Mouse (Mus musculus): ENCODE data around the gene Sox1.

The Sox1 gene

DNA sequence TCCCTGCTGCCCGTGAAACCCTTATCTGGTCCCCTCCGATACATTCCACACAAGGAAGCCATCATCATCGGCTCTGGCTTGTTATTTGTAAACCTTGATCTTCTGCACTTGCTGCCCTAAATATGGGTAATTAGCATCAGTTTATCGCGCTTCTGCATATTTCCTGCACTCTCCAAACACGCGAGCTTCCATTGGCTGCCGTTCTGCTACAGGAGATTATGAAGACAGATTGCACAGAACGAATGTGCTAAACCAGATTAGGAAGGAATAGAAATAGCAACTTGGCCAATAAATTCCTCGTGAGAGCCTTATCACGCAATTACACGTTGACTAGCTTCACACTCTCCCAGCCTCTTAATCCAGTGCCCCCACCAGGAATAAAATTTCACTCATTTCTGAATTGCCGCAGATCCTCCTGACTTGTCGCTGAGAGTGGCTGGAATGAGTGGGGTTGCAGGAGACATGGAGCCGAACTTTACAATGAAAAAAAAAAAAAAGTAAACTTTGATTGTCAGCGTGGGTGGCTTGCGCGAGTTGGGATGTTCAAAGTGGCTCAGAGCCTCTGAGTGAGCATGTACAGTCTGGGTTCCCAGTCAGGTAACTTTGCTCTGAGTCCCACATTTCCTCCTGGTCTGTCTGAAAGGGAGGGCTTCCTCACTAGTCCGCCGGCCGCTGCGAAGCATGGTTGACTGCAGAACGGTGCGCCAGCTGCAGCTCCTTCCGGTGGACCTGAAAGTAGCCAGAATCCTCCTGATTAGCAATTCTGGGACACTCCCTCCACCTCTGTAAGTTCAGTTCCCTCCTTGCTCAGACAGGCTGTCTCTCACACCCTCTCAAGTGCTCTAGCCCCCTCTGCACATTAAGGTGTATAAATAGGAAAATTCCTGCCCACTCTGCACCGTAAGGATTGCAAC is 33.0 kb downstream of the Sox1 start:
- DNase-seq: peak; percentile 48

DNA sequence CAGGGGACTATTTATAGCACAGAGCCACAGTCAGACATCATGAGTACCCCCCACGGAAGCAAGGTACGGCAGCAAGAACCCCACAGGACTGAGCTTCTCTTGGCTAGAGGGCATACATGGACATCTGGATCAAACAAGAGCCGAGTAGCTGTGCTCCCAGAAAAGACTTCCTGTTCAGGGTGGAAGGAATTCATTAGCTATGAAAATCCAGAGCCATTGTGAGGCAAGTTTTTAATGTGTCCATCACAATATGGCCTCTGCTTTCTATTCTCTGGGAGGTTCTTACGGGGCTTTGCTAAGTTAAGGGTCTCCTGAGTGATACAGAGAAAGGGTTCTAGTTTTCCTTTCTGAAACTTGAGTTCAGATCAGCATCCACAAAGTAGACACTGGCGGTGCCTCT is 33.8 kb downstream of the Sox1 start:
- no peak for DNase-seq

DNA sequence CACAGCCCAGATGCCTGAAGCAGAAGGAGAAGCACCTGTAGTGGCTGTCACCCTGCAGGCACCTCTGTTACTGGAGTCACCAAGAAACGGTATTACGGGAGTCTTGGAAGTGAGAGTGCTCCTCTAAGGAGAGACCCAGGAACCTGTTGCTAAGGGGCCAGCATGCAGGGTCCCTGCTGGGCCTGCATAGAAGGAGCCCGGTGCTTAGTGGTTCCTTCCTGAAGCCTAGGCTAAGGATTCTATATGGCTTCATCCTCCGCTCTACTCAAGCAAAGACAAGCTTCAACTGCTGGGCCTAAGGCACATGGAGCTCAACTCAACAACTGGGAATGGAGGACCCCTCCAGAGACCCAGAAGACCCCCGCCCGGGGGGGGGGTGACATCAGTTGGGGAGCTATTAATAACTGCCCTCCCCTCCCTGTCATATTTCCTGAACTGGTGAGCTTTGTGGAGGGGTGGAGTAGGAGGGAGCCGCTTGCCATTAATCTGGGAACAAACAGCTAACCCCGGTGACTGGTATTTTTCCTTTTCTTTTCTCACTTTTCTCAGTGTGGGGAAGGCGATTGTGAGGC is 34.6 kb downstream of the Sox1 start:
- DNase-seq: peak; percentile 57

DNA sequence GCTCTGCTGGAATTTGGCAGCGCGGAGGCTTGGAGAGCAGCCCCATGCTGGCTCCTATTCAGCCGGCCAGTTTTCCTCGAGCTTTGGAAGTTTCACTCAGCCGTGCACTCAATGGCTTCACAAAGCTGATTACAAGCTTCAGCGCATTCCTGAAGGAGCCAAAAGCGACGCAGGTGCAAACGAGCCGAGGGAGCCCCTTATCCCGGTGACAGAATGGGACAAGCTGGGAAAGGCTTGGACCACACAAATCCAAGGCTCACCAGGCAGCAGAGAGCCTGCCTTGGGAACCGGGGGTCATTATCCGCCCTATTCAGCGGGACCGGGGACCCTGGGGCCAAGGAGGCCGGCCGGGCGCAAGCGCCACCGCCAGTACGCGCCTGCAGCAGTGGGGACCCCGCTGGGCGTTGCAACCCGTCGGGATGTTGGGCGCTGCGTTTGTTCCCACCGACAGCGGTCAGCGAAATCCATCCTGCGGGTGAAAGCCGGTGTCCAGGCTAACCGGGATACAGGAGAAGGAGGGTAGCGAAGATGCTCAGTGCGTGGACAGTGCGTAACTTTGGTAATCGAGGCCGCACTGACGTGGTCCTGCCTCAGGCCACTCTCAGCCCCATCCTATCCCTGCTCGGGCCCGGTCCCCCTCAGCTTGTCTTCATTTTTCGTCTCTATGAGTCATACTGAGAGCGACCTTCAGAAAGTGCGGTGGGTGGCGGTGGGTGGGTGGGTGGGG is 35.2 kb downstream of the Sox1 start:
- peak; percentile 84 for DNase-seq

DNA sequence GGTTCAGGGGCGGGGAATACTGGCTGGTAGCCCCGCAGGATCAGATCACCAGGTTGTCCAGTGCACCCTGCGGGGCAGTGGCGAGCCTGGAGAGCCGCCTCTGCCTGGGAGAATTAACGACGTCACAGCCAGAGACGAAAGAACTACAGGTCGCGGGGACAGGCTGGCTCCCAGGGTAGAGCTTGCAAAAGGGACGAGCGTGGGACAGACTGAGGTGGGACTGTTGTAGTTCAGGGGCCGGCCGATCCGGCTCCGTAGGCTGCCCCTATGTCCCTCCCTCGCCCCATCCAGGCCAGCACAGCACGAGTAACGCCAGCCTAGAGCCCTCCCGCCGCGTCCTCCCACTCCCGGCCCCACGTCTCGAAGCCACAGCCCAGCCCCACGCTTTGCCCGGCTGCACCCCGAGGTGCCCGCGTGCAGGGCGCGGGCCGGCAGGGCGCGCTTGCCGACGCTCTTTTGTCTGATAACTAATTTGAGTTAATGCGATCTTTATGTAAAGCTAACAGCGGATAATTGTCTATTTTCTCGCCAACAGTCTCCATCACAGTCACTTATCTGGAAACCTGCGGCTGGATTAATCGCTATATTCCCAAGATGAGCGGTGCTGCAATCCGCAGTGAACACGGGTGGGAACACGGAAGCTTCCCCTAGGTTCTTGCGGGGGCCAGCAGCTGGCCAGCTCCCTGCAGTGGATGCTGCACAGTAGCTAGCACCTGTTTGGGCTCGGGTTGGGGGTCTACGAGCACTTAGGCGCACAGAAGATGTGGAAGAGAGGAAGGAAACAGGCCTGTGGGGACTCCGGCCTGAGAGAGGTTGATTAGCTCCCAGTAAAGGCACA is 36.0 kb downstream of the Sox1 start:
- DNase-seq: peak; percentile 57

DNA sequence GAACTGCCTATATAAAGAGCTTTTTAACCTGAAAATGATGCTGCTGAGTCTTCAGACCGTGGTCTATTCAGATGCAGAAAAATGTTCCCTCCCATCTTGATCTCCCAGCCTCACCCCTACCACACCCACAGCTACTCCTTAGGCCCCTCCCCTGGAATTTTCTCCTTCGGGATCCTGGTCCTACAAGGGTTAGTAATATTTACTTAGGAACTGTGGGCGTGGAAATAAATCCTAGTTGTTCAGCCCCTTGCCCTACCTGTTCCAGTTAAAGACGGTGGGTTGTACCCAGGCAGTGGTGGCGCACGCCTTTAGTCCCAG is 36.6 kb downstream of the Sox1 start:
- no peak for DNase-seq

DNA sequence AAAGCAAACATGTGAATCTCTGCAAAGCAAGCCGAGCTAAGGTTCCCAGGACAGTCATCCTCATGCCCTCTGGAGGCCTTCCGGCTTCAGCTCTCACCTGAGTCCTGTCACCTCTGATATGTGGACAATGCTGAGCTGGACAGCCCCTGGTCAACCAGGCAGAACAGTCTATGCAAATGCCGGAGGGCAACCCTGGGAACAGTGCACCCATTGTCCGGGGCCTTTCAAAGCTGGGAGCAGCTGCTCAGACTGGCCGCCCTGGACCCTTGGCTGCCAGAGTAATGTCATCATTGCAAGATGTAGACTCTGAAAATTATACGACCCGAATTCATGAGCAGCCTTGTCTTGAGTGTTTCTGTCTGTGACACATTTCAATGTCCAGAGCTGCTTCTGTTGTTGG is 37.5 kb downstream of the Sox1 start:
- peak; percentile 72 for DNase-seq

DNA sequence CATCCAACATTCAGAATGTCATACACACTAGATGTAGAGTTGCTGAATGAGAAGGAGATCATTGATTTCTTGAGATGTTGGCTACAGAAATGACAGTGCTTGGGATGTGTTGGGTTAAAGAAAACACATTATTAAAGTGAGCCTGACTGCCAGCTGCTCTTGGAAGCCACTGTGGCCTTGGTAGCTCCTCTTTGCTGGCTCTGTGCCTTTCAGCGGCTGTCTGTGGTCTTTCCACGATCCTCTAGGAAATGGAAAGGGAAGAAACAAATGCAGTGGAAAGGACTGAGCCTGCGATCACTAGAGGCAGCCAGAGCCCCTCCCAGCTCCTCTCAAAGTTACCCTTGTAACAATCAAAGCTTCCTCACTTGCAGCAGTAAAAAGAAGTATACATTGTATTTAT is 39.7 kb downstream of the Sox1 start:
- no peak for DNase-seq

DNA sequence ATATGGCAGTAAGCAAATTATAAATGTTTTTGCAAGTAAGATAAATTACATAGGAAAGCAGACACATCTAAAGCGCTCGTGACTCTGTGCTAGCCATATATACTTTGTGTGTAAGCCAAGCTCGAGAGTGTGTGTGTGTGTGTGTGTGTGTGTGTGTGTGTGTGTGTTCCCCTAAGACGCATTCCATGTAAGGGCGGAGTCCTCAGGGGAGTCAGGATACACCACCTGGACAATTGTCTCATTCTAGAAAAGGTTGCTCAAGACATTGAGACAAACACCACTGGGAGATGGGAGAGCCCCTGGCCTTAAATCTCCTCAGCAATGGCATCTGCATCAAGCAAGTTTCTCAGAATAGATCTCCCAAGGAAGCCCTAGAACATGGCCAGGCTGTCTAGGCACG is 42.9 kb downstream of the Sox1 start:
- no peak for DNase-seq

DNA sequence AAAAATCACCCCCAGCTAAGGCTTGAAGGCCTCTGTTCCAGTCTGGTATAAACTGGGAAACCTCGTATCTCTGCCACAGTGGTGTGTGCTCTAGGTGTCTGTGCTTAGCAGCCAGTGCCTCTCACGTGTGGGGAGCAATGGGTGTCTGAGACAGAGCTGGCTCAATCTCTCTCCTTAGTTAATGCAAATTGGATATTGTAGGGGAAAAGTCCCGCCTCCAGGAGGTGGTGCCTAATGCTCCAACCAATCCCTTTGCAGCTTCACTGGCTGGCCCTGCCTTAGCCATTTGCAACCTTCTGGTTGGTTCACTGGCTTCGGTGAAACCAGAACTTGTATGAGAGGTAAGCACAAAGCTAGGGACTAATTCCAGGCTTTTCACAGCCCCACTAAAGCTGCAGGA is 43.9 kb downstream of the Sox1 start:
- DNase-seq: peak; percentile 59

DNA sequence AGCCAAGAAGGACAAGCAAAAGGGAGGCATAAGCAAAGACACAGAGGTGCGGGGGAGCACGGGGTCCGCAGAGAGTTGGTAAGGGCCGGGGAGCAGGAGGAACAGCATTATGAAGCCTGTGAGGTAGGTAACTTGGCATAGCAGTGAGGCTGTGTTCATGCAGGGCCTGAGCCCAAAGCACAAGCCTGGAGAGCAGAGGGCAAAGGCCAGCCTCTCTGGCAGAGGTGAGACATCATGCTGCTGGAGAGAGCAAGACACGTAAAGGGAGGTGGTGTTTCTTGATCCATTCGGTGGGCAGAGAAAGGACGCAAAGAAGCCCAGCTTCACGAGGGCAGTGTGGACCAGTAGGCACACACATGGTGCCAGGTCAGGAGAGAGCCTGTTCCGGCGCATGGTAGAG is 44.8 kb downstream of the Sox1 start:
- DNase-seq: no peak

DNA sequence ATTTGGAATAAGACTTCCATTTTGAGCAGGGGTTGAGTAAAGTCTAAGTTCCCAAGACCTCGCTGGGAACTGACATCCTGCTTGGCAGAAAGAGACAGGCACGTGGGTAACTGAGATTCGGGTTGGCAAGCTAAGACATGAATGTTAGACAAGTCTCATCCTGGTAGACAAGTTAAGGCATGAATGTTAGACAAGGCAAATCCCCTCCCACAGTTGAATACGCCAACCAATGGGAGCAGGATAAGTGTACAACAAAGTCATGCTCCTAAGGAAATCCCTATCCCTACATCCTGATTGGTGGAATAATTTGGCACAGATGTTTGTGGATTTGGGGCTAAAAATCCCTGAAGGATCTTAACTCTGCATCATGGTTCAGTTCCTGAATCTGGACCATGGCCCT is 45.9 kb downstream of the Sox1 start:
- no peak for DNase-seq

DNA sequence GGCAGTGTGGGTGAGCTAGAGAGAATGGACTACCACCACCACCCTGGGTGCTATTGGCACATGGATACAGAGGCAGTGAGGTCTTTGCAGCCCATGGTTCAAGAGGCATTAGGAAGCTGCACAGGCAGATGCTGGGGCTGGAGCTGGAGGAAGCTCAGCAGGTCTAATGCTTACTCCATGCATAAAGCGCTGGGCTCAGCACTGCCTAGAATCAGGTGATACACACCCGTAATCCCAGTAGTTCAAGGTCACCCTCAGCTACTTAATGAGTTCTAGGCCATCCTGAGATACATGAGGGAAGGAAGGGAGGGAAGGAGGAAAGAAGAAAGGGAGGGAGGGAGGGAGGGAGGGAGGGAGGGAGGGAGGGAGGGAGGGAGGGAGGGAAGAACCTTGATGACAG is 50.2 kb downstream of the Sox1 start:
- no peak for DNase-seq

DNA sequence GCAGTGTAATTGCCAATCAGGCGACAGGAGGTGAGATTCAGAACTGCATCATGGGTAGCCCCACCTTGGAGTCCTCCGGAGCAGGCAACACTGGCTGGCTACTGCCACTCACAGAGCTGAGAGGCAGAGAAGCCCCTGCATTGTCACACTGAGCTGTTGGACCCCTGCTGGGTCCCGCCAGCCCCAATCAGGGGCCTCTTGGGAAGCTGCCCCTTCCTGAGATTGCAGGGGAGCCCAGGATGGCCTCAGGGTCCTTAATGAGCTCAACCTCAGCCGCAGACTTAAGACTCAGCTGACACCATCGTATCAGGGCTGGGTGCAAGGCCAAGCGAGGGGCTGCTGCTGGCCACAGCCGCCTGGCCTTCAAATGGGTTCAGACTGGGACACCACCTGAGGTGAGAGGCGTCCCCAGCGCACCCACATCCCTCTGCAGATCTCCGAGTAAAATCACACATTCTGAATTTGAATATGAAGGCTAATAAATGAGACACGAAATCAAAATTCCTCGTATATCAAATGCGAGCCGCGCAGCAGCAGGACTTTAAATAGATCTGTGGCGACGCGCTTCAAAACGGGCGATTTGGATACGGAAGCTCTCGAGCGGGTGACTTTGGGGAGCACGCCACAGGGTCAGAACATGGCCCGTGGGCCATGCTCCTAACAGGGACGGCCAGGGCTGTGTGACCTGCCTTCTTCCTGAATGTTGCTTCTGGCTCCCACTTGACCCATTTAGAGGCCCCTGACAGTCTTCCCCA is 51.0 kb downstream of the Sox1 start:
- DNase-seq: peak; percentile 35
